Mouse (Mus musculus) liver, embryonic 16.5 days (tissue): ENCODE results near the gene Dcdc2b. TPM values are rescaled to one million over a fixed set of nuclear protein-coding genes. Genes with fewer than 3 reads are reported as not detected.
A peak's percentile ranks its signal among the peaks of the same experiment; 100 is the strongest.

Experiments
- ATAC-seq: fragments of 200-750 bp; cut with Nextera tagmentation; 2 replicates; pipeline ENCODE4 v1.8.0; 2017; ENCODE audit warnings: low read depth, mild to moderate bottlenecking, moderate number of reproducible peaks, moderate library complexity
- H3K27ac ChIP-seq: fragments of 300-500 bp; sonication (generic); 2 replicates; pipeline ENCODE4 v1.5.1; 2014; ENCODE audit warnings: mild to moderate bottlenecking, low read length
- H3K27me3 ChIP-seq: fragments of 300-500 bp; sonication (generic); 2 replicates; pipeline ENCODE4 v1.6.1; 2014; ENCODE audit warnings: low read depth, low read length, mixed read lengths; ENCODE audit not compliant: control insufficient read depth, insufficient read depth
- H3K36me3 ChIP-seq: fragments of 300-500 bp; sonication (generic); 2 replicates; pipeline ENCODE4 v1.6.1; 2014; ENCODE audit warnings: mild to moderate bottlenecking; ENCODE audit not compliant: control insufficient read depth, insufficient read depth
- H3K4me1 ChIP-seq: fragments of 300-500 bp; sonication (generic); 2 replicates; pipeline ENCODE4 v1.6.1; 2014; ENCODE audit warnings: low read depth, low read length, mixed read lengths; ENCODE audit not compliant: control insufficient read depth
- H3K4me2 ChIP-seq: fragments of 300-500 bp; sonication (generic); 2 replicates; pipeline ENCODE4 v1.6.1; 2014; ENCODE audit warnings: low read depth, low read length, mixed read lengths
- H3K4me3 ChIP-seq: fragments of 300-500 bp; sonication (generic); 2 replicates; pipeline ENCODE4 v1.5.1; 2014; ENCODE audit warnings: low read depth, mild to moderate bottlenecking, low read length
- H3K9ac ChIP-seq: fragments of 300-500 bp; sonication (generic); 2 replicates; pipeline ENCODE4 v1.6.1; 2014; ENCODE audit warnings: low read depth, low read length
- H3K9me3 ChIP-seq: fragments of 300-500 bp; sonication (generic); replicated peaks from 2 replicates; pipeline ENCODE4 v1.6.1; 2016; ENCODE audit warnings: low read length; ENCODE audit not compliant: control insufficient read depth
- WGBS: fragments of 180-500 bp; shearing (Covaris S2); extraction: QIAGEN DNeasy Blood & Tissue Kit; methylation state at CpG from one replicate; pipeline ENCODE4 v1.1.7; 2014; ENCODE audit not compliant: insufficient replicate concordance; 5-methylcytosine and 5-hydroxymethylcytosine counted together
- polyA plus RNA-seq: library from polyadenylated mRNA; unstranded; fragments of >200 nt; fragmentation: Nextera tagmentation; extraction: Ambion mirVana; gene quantifications from 2 replicates; pipeline ENCODE4 v1.2.1, GENCODE M21; 2015

The Dcdc2b gene
- polyA plus RNA-seq, 1 experiment from 2014 or later = 0.46 TPM

DNA sequence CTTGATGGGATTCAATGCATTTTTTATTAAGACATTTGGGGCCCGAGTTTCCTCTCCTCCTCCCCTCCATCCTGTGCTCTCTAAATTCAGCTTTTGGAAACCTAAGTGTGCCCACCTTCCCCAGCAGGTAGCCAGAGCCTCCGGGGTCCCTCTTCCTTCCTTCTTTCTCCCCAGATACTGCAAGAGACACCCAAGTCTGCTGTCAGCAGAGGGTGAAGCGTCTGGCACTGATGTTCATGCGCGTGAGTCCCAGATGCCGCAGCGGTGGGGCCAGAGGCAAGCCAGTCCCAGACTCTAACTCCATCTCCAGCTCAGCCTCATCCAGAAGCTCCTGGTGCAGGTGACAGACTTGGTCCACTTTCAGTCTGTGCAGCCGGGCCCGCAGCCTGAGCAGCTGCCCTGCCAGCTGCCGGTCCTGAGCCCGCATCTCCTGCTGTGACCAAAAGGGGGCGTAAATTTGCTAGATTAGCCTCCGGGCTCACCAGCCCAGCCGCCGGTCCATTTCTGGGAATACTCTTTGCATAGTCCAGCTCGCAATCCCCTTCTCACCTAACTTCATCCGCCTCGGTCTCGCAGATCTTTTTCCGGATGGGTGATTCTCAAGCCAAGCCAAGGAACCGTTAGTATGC lies 37.1 kb downstream of the Dcdc2b start:
- ATAC-seq = peak; percentile 35
- Histone ChIP-seq H3K27ac (no peak overlapping the region), H3K4me3 (no peak overlapping the region), H3K9ac (no peak overlapping the region), H3K4me2 (no peak overlapping the region), H3K4me1 (peaks cover 3% of the 10 kb centered on the region; the same call in 1 of the 2 replicates), H3K9me3 (no peaks in the 10 kb centered on the region), H3K36me3 (no peaks in the 10 kb centered on the region), H3K27me3 (peaks cover 4% of the 10 kb centered on the region; the same call in 1 of the 2 replicates)
- WGBS = 33% methylated on average over 21 of the region's 21 CpGs

DNA sequence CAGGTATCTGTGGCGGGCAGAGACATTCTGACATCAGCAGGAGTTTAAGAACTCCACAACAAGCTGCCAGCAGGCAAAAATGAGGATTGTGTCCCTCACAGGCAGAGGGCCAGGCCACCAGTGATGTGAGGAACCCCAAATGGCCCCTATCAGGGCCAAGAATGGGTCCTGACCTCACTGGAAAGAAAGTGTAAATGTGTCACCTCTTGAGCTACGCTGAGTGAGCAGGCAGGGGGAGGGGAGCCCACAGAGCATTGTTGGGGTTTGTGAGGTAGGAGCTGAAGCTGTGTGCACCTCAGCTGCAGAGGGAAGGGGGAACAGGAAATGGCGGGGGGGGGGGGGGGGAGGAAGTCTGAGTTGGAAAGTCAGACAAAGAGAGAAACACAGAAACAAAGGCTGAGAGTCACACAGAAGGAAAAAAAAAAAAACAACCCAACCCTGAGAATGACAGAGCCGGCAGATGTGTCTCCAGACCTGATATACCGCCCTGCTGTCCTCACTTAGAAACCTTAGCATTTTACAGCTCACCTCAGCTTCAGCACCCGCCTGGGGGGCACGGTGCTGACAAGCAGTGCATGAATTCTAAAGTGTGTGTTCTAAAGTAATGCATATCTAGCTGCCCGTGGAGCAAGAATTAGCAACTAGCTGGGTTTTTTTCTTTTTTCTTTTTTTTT lies 38.7 kb downstream of the Dcdc2b start:
- peak; percentile 23; the same call in 1 of the 2 replicates for ATAC-seq
- Histone ChIP-seq H3K4me1 (peaks cover 3% of the 10 kb centered on the region; the same call in 1 of the 2 replicates), H3K4me2 (no peak overlapping the region), H3K27ac (no peak overlapping the region), H3K9me3 (no peaks in the 10 kb centered on the region), H3K4me3 (no peak overlapping the region), H3K36me3 (no peaks in the 10 kb centered on the region), H3K9ac (no peak overlapping the region), H3K27me3 (peaks cover 4% of the 10 kb centered on the region; the same call in 1 of the 2 replicates)
- 15% methylated on average over 7 of the region's 8 CpGs for WGBS

DNA sequence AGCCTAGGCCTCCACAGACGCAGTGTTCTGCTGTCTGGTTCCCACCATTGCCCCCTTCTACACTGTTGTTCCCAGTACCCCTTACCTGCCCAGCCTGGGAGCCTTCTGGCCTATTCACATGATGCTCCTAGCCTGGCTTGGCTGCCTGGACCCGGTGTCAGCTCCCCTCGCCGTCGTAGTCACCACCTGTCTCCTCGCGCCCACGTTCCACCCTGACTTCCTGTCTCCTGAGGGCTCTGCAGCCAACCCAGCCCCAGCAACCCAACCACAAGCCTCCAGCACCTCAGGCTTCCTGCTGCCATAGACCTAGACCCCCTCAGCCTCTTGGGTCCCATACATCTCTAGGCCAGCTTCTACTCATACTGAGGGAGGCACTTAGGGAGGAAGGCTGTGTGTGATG lies 40.6 kb downstream of the Dcdc2b start, which contains the start of gene Lck:
Gene Lck, minus strand, starts transcription at position 212 of the 400 bp plus-strand sequence.
- WGBS = 36% methylated on average over 8 of the region's 8 CpGs
- Histone ChIP-seq H3K27ac (no peak within 1 kb of the TSS), H3K9ac (no peak within 1 kb of the TSS)

DNA sequence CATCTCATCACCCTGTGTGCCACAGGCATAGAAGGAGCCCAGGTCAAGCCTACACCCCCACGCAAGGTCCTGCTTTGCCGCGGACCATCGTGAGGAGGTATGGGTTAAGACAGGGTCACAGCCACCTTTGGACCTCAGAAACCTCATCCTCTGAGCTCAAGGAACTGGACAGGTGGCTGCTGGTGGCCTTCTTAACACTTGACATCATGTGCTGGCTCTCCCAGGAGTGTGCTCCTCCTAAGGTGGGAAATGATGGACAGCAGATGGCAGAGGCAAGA lies 41.0 kb downstream of the Dcdc2b start:
- Histone ChIP-seq H3K36me3 (no peaks in the 10 kb centered on the region), H3K27ac (no peak overlapping the region), H3K27me3 (peaks cover 4% of the 10 kb centered on the region; the same call in 1 of the 2 replicates), H3K4me1 (peaks cover 3% of the 10 kb centered on the region; the same call in 1 of the 2 replicates), H3K9me3 (no peaks in the 10 kb centered on the region), H3K4me3 (no peak overlapping the region), H3K4me2 (no peak overlapping the region), H3K9ac (no peak overlapping the region)
- ATAC-seq = no peak
- 92% methylated on average over 4 of the region's 4 CpGs for WGBS

More for the DNA sequence above, 40.6 kb downstream of the Dcdc2b start, which contains the start of gene Lck:
- Histone ChIP-seq H3K9me3 (no peaks in the 10 kb centered on the region), H3K4me3 (no peak within 1 kb of the TSS), H3K4me2 (no peak within 1 kb of the TSS), H3K27me3 (peaks cover 4% of the 10 kb centered on the region; the same call in 1 of the 2 replicates), H3K4me1 (peaks cover 3% of the 10 kb centered on the region; the same call in 1 of the 2 replicates), H3K36me3 (no peaks in the 10 kb centered on the region)
- ATAC-seq = no peak

GRCm38 (mm10) chr4:129572236-129573092 lies 41.6 kb downstream of the Dcdc2b start:
- Histone ChIP-seq H3K27ac (no peak overlapping the region), H3K4me1 (peaks cover 3% of the 10 kb centered on the region; the same call in 1 of the 2 replicates), H3K4me3 (no peak overlapping the region), H3K9me3 (no peaks in the 10 kb centered on the region), H3K9ac (no peak overlapping the region), H3K27me3 (peaks cover 4% of the 10 kb centered on the region; the same call in 1 of the 2 replicates), H3K4me2 (no peak overlapping the region), H3K36me3 (no peaks in the 10 kb centered on the region)
- peak; percentile 39 for ATAC-seq
- WGBS = 62% methylated on average over 13 of the region's 13 CpGs

- Histone ChIP-seq H3K4me1 (peaks cover 3% of the 10 kb centered on the region; the same call in 1 of the 2 replicates), H3K27ac (no peak overlapping the region), H3K4me2 (no peak overlapping the region), H3K9me3 (no peaks in the 10 kb centered on the region), H3K27me3 (no peaks in the 10 kb centered on the region; the same call in 1 of the 2 replicates), H3K4me3 (no peak overlapping the region), H3K9ac (no peak overlapping the region), H3K36me3 (no peaks in the 10 kb centered on the region)
- 62% methylated on average over 8 of the region's 8 CpGs for WGBS
- no peak for ATAC-seq
These were observed 42.4 kb downstream of the Dcdc2b start for GRCm38 (mm10) chr4:129571551-129572084.

- no peak overlapping the region for H3K9ac ChIP-seq
- H3K36me3 ChIP-seq = no peaks in the 10 kb centered on the region
- peaks cover 1% of the 10 kb centered on the region; the same call in 1 of the 2 replicates for H3K4me1 ChIP-seq
- no peaks in the 10 kb centered on the region for H3K9me3 ChIP-seq
- no peaks in the 10 kb centered on the region for H3K27me3 ChIP-seq
- no peak overlapping the region for H3K4me2 ChIP-seq
- no peak overlapping the region for H3K27ac ChIP-seq
- WGBS = 76% methylated on average over 6 of the region's 6 CpGs
- H3K4me3 ChIP-seq = no peak overlapping the region
- no peak for ATAC-seq
These were observed 44.0 kb downstream of the Dcdc2b start for GRCm38 (mm10) chr4:129570028-129570427.

DNA sequence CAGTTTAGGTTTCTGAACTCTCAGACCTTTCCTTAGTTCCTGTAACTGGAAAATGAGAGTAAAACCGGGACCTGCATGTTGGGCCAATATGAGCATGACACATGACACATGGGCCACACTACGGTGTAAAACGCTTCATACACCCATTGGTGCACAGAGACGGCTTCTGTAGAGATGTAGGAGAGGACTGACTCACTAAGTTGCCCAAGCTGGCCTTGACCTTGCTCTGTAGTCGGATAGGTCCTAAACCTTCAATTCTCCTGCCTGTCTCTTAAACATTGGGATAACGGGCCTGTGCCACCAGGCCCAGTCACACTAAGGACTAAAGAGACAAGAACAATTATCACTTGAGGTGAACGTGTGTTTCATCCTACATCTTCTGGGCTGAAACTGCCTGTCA lies 45.7 kb downstream of the Dcdc2b start:
- H3K9me3 ChIP-seq = no peaks in the 10 kb centered on the region
- H3K27ac ChIP-seq = no peak overlapping the region
- H3K4me1 ChIP-seq = no peaks in the 10 kb centered on the region
- no peak overlapping the region for H3K4me3 ChIP-seq
- H3K9ac ChIP-seq = no peak overlapping the region
- no peaks in the 10 kb centered on the region for H3K27me3 ChIP-seq
- no peak for ATAC-seq
- WGBS = 70% methylated on average over 7 of the region's 7 CpGs
- H3K4me2 ChIP-seq = no peak overlapping the region
- H3K36me3 ChIP-seq = no peaks in the 10 kb centered on the region
